Mouse (Mus musculus) heart, adult 9 months (tissue): Measurements from ENCODE around the gene Socs1.

Experiments
- DNase-seq, 2 experiments: peaks; one replicate each; pipeline ENCODE4 v3.0.0; 2022; ENCODE audit warnings: low spot score in 2 of 2

Socs1 gene

GRCm38 (mm10) chr16:10786782-10787547 is 1.6 kb upstream of the Socs1 start:
- DNase-seq = peak; percentile 51 to 60

DNA sequence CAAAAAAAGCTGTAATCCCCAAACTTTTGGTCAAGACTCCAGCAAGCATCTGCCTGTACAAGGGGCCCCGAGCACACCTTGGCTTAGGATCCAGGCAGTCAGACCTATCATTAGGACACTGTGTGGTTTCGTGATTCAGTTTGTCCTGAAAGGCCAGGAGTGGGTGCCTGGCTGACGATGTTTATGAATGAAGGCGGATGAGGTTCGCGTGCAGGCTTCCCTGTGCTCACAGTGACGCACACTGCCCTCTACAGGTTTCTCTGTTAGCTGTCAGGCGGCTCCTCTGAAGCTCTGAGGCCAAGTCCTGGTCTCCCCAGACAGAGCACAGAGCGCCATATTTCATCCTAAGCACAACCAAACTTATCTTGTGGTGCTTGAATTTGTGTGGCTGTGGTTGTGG is 952 bp upstream of the Socs1 start:
- peak; percentile 83 to 86 for DNase-seq

- peak; percentile 88 to 90 for DNase-seq
Measured at GRCm38 (mm10) chr16:10784793-10785370, 454 bp downstream of the Socs1 start.

- peak; percentile 36 to 41 for DNase-seq
Measured at GRCm38 (mm10) chr16:10783883-10784792, 1.2 kb downstream of the Socs1 start.

DNA sequence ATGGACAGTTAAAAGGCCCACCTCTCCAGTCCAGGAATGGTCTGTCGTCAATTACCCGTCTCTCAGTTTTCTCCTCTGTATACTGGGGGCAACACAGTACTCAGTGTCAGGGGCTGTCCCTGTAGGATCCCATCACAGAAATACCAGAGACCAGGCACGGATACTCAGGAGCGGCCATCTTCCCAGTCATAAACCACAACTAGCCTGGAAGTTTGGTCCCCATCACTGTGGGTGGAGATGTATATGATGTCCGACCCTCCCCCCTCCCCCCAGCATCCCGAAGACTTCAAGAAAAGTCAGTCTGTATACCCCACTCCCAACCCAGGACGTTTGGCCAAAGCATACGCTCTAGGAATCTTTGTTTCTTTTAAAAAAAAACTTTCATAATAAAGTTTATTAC is 1.9 kb downstream of the Socs1 start:
- no peak for DNase-seq

DNA sequence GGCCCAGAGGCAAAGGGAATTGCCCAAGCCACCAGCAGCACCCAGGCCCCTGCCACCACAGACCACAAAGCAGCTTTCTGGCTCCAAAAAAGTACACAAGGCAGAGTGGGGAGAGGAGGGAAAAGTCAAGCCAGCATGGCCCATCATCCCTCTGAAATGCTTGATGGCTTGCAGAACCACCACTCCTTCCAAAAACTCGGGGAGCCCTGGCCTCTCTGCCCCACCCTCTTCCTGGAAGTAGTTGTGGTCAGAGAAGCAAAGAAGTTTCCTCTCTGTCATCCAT is 2.2 kb downstream of the Socs1 start:
- DNase-seq = no peak

DNA sequence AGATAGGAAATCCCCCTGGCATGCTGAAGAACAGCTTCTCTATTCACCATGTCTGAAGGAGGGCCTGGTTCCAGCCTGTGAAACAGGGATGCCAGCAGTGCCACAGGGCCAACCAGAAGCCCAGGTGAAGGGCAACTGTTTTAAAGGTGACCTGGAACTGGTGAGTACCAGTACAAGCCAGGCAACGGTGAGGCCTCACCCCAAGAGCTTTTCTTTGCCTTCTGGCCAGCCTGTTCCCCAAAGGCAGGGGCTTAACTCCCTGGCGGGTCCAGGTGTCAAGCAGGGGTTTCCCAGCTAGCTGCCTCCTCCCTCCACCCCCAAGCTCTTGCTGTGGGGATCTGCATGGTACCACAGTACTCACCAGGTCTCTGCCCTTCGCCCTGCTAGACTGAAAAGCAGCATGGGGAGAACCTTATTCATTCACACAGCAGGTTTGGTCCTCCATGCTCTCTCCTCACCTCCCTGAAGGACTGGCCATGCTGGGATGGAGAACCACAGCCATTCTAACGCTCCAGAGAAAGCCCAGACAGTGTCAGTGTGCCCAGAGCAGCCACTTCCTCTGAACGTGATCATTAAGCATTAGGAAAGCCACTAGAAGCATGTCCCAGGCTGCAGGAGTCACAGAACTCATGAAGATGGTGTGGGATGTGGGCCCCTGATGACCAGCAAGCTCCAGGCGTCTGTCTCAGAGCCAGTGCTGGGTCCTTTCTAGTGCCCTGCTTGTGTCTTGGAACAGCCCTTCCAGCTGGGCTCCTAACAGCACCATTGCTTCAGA is 2.8 kb downstream of the Socs1 start:
- DNase-seq = no peak

DNA sequence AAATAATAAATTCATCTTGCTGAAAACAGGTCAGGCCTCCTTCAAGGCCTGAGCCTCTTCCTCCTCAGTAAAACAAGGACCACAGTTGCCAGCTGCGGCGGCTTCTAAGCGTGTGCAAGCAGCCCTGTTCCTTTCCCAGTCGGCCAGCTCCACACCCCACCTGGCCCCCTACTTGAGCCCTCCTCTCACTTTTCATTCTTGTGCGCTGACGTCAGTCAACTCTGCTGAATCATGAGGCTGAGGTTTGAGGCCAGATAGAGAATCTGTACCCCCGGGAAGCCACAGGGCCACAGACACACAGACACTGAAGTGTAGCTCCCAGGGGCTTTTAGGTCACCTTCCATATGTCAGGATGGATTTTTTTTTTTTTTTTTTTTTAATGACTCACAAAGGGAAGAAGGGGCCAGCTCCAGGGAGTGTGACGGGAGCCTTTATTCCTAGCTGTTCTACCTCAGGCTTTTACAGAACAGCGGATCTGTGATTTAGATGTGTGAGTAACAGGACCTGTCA is 3.4 kb downstream of the Socs1 start:
- no peak for DNase-seq

DNA sequence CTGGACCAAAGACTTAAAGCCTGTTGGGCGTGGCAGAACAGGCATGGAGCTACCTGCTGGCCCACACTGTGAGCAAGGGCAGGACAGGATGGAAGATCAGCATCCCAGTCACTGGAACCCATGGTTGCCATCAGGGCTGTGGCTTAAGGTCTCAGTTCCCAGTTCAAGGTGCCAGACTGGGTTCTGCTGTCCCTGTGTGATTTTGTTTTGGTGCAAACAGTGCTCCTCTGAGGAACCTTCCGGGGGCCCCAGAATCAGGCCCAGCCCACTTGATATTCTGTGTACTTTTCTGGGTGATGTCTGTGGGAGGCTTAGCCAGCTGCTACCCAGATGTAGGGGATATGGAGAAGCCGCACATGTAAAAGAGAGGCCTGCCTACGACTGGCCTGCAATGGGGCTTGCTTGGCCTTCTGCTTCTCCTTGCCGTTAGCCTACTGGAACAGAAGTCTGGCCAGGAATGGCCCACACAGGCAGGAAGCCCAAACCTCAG is 4.7 kb downstream of the Socs1 start:
- no peak for DNase-seq

DNA sequence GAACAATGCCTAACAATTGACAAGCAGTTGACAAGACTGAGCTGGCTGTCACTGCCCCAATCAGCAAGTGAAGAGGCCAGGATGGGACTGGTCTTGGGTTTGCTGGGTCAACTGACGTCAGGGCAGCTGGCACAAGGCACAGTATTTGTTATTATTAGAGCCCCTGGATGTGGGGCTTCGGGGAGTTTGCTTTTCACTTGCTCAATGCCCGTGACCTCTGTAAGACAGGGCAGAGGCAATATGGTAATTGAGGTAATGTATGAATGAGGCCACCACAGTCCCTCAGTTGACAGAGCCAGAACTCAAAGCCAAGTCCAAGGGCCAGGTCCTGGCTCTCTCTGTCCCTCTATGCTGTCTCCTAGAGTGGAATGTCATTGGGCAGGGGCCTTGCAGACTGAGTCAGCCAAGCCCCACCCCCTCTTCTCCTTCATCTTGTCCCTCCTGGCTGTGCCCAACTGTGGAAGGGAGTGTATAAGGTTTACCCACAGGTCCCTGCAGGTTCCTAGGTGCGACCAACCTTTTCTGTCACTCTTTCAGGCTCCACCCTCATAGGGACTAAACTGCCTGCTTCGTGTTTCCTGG is 7.7 kb downstream of the Socs1 start:
- DNase-seq = no peak

- no peak for DNase-seq
Measured at GRCm38 (mm10) chr16:10776322-10776721, 9.0 kb downstream of the Socs1 start.

DNA sequence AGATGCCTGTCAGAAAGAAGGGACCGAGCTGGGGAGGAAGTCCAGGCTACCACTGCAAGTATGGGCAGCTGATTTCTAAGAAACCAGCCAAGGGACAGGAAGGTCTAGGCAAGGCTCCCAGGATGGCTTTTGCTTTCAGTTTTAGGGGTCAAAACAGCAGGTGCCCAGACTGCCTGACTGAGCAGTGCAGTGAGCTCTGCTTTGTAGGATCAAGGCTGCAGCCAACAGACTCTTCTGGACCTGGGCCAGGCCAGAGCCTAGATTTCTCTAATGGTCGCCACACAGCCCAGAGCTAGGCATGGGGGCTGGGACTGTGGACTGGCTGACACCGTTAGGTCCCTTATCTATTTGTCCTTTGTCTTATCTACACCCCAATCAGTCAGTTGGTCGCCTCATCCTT is 10.6 kb downstream of the Socs1 start:
- DNase-seq = no peak

DNA sequence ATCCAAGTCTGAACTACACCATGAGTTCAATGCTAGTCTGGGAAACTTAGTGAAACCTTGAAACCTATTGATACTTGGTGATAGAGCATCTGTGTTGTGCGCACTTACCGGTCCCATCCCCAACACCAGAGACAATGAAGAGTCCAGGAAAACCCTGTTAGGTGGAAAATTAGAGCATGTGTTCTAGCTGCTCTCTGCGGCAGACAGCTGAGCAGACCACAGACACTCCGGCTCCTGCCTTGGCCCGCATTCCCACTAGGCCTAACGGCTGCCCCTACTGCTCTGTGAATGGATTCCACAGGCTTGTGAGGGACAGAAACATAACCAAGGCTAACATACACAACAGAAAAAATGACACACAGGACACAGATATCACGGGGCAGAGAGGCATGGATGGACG is 11.8 kb downstream of the Socs1 start:
- DNase-seq = no peak

GRCm38 (mm10) chr16:10771769-10772510 is 13.4 kb downstream of the Socs1 start:
- DNase-seq = no peak

GRCm38 (mm10) chr16:10770531-10771325 is 14.6 kb downstream of the Socs1 start:
- no peak for DNase-seq

DNA sequence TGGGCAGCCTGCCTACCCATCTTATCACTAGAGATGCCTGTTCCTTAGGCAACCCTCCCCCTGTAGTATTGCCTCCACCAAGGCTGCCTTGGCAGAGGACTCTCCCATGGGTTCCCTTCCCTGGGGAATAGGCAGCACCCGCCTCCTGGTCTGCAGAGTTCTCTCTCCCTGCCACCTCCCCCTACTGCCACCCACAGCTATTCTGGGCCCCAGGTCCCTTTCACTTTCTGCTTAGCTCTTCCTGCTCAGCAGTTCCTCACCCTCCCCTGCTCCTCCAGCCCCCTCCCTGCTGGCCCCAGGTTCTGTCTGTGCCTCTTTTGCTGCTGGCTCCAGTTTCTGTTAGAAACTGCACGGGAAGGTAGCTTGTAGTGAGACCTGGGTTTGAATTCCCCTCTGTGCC is 15.7 kb downstream of the Socs1 start:
- no peak for DNase-seq

- no peak for DNase-seq
Measured at GRCm38 (mm10) chr16:10768821-10769220, 16.5 kb downstream of the Socs1 start.

GRCm38 (mm10) chr16:10767158-10767557 is 18.2 kb downstream of the Socs1 start:
- DNase-seq = peak; percentile 46 to 75

GRCm38 (mm10) chr16:10764323-10764722 is 21.0 kb downstream of the Socs1 start:
- peak in 1 of 2 experiments; percentile 33 for DNase-seq
